Mouse (Mus musculus): ENCODE measurements around the gene Lif.
A peak's percentile ranks its signal among the peaks of the same experiment; 100 is the strongest.

Lif gene

DNA sequence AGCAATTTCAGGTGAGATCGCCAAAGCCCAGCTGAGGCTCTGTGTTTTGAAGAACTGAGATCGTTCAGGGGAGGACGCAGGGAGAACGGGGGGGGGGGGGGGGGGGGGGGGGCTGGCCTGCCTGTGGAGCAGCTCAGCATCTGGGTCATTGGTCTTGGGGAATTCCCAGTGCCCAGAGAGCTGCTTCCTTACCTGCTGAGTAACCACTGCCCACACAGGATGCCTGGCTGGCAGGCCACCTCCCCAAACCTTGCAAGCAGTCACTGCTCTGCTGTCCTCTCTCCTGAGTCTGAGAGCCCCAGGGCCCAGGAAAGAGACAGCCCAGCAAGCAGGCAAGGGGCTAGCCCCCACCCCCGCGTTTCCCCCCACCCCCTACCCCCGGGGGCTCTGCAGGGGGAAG, 5.5 kb downstream of the Lif start:
- no peak for DNase-seq (ENCODE audit: low read depth)

DNA sequence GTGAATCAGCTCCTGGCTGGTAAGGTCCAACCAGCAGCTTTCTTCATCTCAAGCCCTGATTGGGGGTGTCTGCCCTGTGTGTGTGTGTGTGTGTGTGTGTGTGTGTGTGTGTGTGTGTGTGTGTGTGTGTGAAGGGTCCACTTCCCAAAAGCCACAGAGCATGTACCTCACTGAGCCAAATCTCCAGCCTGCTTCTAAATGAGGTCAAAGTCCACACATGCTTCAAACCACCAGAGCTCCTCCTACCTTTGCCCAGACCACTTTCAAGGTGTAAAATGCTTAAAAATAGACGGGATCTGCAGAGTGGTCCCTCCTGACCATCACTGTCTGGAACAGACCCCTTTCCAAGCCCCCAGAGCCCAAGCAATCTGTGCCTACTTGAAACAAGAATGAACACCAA, 5.9 kb downstream of the Lif start:
- no peak for DNase-seq (ENCODE audit: low read depth)

DNA sequence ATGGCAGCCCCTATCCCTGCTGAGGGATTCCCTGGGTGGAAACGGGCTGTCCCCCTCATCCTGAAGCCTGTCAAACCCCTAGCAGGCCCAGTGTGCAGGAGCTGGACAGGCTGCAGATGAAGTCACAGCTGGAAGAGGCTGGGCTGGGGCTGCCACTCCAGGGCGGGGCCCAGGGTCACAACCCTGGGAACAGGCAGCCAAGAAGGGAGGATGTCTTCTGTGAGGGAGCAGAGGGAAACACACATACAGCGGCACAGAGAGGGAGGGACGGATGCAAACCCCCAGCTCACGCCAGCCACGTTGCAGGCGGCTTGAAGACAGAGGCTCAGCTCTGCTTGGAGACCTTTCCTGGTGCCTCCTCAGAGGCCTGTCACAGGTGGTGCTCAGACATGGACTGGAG, 6.7 kb downstream of the Lif start:
- no peak for DNase-seq (ENCODE audit: low read depth)

DNA sequence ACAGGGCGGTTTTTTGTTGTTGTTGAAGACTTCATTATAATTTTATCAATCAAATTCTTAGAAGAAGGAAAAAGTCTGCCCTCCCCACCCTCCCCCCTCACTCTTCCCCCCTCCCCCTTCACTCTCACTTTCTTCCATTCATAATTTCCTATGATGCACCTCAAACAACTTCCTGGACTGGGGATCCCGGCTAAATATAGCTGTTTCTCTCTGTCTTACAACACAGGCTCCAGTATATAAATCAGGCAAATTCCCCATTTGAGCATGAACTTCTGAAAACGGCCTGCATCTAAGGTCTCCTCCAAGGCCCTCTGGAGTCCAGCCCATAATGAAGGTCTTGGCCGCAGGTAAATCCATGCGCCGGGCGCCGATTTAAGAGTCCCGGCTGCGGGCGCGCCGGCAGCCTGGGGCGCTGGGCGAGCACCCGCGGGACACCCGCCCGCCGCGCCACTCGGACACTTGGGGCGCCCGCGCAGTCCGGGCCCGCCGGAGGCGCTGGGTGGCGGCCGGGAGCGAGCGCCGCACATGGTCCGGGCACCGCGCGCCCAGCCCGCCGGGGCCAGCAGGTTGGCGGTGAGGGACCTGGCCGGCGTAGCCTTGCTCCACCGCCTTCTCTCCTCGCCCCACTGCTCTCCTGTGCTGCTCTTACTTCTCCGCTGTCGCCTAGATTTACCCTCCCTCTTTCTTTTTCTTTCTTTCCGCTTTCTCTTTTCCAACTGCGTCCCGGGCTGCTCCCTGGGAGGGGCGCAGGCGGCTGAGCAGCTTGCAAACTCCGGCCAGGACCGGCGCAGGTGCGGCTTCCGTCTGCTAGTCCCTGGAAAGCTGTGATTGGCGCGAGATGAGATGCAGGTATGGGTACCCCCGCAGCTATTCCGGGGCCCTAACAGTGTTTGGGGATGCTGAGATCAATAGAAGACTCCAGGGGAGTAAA, 9.2 kb downstream of the Lif start:
- DNase-seq (ENCODE audit: low read depth): no peak

DNA sequence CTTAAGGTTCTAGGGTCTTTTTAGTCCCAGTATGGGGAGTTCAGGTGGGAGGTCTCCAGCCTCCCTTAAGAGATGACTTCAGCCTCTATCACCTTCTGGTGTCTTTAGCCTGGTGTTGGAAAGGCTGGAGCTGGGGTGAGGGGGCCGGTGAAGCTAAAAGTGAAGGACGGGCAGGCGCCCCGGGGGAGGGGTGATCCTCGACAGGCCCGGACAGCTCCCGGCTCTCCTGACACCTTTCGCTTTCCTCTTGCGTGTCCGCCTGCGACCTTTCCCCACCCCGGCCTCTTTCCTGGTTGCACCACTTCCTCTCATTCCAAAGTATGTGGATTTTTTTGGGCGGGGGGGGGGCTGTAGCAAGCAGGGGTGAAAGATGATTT, 9.8 kb downstream of the Lif start:
- no peak for DNase-seq (ENCODE audit: low read depth)

DNA sequence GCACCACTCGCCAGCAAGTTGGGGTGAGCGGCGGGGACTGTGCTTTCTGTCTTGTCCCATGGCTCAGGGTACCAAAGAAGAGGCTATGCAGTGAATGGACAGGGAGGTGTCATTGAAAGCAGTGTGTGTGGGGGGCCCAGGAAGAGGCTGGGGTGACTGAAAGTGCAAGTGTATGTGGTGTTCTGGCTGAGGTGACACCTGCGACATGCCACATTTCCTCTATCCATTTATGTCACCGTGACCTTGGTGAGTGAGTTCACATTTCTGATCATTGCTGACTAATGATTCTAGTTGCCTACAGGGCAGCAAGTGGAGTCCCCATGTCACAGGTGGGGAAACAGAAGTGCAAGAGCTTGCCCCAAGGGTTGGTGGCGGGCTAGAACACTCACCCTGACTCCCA, 11.1 kb downstream of the Lif start:
- no peak for DNase-seq (ENCODE audit: low read depth)

DNA sequence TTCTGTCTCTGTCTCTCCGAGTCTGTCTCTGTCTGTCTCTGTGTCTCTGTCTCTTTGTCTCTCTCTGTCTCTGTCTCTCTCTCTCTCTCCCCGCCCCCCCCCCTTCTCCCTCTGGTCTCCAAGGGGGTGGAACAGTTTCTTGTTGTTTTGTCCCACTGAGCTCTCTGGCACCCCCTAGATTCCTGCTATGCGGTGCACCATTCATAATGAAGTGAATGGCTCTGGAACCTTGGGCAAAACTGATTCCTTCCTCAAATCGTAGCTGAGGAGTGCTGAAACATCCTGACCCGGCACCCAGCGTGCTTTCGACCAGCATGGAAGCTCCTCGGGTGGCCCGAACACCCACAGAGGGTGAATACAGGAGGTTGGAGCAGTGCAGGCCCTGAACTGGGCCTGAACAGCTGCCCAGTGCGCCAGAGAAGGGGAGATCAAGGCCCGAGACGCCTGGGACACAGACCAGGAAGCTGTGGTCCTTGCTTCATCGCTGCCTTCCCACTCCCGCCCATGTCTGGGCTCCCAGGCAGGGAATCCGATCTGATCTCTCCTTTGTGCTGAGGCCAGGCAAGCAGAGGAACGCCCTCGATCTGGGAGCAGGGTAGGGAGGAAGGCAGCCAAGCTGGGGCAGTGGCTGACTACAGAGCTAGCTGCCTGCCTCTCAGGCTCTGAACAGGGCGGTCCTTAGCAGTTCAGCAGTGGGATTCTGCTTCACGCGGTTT, 13.5 kb downstream of the Lif start:
- peak; percentile 36 for DNase-seq (ENCODE audit: low read depth)

DNA sequence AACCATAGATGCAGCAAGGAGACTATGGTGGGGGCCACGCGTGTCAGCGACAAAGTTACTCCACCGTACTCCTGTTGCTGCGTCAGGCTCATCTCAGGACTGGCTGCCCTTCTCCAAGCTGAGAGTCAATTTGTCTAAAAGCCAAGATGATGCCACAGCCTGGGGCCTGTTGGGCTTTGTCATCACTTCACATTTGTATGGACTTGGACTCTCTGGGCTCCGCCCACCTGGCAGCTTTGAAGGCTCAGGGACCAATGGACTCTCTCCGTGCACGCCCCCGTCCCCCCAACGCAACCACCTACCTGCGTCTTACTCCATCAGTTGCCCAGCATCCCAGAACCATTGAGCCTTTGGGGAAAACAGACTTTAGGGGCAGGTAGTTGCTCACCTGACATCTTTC, 14.2 kb downstream of the Lif start:
- no peak for DNase-seq (ENCODE audit: low read depth)

DNA sequence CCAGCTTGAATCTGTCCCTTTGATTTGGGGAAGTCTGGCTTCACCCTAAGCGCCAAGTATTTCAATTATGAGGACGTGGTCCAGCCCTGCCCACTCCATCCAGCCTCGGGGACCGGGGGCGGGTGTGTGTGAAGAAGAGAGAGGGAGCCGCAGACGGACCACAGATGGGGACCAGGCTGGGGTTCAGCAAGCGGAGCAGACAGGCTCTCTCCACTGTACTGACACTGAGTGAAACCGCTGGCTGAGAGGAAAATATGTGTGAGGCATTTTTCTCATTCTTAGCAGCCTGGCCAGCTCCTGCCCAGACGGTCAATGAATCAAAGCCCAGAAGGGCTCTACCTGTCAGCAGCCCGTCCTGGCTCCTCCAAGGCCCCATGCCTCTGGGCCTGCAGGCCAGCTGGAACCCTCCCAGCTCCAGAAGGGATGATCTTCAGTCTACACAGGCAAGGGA, 19.1 kb downstream of the Lif start:
- DNase-seq (ENCODE audit: low read depth): no peak

DNA sequence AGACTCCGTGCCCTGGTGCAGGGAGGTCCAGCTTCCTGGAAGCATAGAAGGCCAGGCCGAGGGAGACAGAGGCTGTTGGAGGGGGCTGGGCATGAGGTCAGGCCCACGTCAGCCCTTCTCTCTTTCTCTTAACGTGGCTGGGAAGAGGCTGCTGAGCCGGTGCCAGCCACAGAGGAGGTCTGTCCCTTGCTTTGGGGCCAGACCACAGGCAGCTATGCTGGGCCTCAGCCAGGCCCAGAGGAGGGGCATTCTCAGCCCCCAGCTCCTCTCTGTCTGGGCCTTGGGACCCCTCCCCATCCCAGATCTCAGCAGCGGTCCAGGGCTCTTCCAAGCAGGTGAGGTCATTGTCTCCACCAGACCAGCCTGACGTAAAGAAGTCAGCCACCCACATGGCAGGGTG, 22.6 kb downstream of the Lif start:
- DNase-seq (ENCODE audit: low read depth): no peak

DNA sequence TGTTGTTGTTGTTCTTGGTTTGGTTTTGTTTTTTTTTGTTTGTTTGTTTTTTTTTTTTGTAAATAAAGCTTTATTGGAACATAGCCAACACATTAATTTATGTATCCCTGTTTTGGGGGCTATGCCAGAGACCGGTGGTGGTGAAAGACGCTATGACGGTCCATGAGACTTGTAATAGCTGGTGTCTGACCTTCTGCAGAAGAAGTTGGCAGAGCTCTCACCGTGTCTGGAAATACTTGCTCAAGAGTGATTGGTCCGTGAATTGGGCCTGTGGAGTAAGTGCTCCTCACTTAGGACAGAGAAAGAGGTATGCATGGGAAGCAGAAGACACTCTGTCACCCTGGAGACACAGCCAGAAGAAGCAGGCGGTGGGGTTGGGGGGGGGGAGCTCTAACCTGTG, 24.5 kb downstream of the Lif start:
- DNase-seq (ENCODE audit: low read depth): no peak

DNA sequence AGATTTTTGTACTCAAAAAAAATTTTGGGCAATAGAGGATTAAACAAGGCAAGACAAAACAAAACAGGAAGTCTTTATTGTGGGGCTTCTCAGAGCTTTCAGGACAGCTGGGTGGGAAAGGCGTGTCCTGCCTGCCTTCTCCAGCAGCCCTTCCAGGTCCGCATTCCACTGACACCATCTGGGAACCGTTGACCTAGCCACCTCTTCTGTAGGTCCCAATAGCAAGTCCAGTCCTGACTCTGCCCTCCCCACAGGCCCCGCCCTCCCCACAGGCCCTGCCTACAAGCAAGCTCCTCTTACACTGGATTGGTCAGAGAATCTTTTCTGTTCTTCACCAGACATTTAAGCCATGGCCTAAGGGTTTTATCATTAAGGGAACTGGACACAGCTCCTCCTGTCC, 26.3 kb downstream of the Lif start:
- no peak for DNase-seq (ENCODE audit: low read depth)

DNA sequence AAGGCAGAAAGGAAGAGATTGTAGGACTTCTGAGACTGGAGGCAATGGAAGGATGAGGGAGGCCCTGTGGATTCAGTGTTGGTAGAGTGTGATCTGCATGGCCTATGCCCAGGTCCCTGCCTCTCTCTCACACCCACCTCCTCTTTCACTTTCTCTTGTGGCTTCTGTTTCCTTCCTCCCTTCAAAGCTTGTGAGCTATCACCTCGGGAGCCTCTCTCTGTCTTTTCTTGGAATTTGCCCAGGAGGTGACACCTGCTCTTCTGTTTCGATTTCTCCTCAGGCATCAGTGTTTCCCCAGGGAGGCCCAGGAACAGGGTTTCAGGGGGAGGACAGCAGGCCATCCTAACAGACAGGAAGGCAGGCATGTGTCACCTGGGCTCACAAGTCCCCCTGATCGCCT, 31.9 kb downstream of the Lif start:
- peak; percentile 28 for DNase-seq (ENCODE audit: low read depth)

DNA sequence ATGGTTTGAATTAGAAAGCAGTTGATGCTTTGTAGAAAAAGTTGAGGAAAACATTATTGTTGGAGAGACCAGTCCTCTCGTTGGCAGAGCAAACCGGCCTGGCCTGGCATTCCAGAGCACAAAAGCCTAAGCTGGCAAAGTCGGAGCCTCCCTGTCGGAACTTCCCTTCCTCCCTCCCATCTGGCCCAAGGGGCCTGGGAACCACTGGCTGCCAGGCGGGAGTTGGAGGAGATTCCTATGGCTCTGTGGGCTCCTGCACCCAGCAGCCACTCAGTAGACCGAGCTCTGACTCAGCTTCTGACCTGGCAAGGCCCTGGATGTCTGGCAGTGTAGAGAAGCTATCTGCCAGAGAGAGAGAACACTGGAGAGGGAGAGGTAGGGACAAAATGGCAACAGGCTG, 34.3 kb downstream of the Lif start:
- DNase-seq (ENCODE audit: low read depth): no peak

DNA sequence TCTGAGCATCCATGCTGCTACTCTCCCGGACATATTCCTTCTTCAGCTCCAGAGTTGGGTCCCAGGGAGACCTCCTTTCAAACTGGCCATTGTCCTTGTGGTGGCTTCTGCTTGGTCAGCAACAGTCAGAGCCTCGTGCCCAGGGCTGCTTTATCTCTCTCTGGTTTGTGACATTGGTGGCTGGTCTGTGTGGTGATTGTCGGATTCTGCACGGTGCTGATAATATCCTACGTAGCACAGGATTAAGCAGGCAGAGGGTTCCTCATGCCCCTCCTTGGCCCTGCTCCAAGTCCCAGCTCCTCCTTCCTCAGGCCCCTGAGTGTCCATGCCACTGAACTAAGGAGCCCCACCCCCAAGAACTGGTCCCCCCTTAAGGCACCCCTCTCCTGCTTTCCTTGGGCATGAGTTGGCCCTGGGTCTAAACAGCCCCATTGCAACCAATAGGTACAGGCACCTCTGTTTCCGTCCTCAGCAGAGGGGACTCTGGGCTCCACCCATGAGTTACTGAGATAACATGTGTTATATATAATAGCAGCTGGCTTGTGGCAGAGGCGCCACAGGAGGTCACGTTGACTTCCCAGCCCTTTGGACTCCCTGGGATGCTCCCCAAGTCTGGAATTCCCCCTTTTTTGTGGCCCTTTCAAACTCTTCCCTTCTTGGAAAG, 35.0 kb downstream of the Lif start:
- DNase-seq (ENCODE audit: low read depth): no peak

DNA sequence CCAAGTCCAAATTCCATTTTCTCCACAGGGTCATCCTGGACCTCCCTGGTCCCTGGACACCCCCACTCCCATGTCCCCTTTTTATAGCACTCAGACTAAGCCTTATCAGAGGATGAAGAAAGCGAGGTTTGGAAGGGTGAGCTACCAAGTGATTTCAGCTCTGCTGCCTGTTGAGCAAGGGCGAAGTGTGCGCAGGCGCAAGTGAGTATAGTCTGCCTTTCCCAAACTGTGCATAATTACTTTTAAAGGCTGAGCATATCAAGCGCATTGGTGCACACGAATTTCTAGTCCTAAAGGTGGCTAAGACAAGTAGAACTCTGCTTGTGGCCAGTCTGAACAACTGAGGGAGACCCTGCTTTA, 35.5 kb downstream of the Lif start:
- no peak for DNase-seq (ENCODE audit: low read depth)

DNA sequence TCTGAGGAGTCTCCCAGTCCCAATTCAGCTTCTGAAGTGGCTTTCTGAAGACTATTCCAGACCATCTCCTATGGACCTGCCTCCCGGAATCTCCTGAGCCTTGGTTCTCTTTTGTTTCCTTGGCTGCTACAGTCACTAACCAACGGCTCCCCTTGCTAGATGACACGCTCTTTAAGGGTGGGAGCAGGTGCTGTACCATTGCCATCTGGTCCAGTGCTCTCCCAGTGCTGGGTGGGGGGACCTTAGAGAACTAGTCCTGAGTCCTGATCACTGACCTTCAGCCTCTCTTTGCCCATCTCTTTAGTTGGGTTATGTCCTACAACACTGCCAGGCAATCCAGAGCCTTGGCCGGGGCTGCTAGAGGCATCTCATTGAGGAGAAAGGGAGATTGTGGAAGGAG, 36.1 kb downstream of the Lif start:
- DNase-seq (ENCODE audit: low read depth): no peak

DNA sequence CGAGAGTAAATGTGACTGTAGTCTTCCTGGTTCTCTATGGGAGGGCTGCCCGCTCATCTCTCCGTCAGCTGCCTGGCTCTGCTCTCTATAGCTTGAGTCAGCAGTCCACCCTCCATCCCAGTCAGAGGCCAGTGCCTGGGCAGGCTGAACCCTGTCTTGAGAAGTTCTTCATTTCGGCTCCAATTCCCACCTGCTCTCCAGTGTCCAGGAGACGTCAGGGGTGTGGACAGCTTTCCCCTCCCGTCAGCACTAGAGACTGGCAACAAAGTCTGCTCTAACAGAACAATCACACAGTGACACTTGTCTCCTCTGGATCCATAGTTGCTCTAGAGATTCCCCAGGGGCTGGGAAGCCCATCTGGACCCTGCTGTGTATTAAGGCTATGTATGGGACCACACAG, 36.7 kb downstream of the Lif start:
- no peak for DNase-seq (ENCODE audit: low read depth)

DNA sequence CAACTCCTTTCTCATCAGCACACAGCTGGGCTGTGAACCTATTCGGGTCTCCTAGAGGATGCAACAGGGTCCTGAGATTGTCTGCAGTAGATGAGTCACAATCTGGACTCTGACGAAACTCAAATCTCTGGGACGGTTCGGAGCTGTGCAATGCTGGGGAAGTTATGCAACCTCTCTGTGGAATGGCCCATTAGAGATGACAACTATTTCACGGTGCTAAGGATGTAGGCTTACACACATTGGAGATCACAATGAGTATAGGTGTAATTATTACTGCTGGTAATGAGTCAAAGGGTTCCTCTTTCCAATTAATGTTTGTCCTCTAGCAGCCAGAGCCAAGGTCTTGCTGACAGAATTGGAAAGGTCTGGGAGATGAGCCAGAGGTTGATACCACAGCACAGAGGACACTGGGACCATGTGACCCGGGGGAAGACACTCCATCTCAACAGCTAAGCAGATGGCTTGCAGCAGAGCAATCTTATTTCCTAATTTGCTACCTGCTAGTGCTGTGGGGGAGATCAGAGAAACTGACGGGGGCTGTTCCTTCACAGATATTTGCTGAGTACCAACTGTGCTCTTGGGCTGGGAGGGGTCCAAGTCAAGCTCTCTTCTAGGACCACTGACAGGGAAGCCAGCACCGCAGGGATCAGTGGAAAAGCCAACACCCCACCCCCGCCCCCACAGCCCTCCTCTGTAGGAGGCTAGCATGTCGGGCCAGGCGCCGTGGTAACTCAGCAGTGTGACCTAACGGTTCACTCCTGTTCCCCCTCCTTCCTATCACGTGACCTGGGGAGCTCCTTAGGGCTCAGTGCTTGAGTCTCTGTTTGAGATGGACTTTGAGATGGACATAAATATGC, 37.4 kb downstream of the Lif start:
- peak; percentile 78 for DNase-seq (ENCODE audit: low read depth)

DNA sequence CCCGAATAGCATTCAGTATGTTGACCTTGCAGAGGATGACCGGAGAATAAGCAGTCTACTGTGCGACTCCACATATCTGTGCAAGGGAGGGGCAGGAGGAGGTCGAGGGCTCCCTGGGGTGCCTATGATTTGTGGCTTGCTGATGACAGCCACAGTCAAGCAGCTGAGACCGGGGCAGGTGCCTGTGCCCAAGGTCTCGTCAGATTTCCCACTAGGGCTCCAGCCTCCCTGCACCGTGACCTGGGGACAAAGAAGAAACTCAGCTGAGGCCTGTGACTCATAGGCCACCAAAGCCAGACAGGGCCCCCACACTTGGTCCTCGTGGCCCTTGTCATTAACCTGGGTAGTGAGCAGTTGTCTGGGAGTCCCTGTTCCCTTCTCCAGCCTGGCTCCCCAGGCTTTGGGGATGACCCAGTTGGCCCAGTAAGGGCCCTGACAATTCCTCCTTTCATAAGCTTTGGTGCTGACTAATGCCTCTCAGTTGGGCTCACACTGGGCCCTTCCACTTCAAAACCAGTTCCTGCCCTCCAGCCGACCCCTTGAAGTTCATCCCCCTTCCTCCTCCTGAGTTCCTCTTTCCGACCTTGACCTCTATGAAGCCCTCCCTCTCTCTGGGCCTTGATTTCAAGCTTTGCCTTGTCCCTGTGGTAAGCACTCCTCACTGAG, 39.4 kb downstream of the Lif start:
- DNase-seq (ENCODE audit: low read depth): peak; percentile 43

DNA sequence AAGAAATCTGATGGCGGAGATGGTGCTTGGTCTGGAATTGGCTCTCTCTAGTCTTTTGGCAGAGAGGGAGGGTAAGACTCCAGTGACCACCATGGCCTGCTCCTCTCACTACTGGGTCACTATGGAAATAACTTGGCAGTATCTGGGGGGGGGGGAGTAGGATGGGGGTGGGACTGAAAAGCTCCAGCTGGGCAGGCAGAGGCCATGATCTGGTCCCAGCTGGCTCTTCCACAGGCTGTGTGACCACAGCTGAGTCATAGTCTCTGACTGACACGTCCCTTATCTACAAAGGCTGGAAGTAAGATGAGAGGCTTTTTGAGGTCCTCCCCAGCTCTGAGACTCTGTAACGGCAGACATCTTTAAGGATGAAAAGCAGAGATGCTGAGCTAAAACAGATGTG, 40.4 kb downstream of the Lif start:
- DNase-seq (ENCODE audit: low read depth): peak; percentile 75

DNA sequence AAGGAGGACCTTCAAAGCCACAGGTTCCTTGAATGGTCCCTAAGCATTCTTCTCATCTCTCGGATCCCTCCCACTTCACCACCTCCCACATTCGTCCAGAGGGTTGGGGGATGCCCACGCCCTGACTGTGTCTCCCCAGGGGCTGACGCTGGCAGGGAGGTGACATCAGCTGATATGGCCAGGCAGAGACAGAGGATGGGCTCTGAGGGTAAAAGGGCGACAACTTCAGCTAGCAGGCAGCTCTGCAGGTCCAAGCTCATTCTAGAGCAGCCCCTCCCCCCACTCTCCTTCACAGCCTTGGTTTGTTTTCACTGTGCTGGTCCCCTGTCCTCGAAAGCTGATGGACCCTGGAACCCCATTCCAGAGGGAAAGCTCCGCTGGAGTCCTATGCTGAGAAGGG, 41.3 kb downstream of the Lif start:
- no peak for DNase-seq (ENCODE audit: low read depth)
